Mouse (Mus musculus): ENCODE data around the gene Olfr1254.

Olfr1254 gene

DNA sequence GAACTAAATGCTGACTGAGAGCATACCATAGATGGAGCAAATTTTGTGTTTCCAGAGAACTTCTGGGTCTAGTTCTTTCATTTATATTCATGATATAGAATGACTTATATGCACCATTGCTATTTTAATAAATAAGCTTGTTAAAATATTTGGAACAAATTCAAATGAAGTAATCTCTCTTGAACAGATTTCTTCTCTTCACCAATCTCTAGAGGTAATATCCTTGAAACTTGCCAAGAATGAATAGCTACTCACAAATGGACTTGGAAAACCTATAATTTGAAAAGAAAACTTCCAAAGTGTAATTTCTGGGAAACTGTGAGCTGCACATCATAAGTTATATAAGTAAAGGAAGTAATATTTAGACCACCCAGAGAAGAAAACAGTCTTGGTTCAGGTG is at the start of gene Olfr1254:
Gene Olfr1254 (minus strand): TSS at position 101 of the 400 bp plus-strand sequence.
- no peak for DNase-seq

DNA sequence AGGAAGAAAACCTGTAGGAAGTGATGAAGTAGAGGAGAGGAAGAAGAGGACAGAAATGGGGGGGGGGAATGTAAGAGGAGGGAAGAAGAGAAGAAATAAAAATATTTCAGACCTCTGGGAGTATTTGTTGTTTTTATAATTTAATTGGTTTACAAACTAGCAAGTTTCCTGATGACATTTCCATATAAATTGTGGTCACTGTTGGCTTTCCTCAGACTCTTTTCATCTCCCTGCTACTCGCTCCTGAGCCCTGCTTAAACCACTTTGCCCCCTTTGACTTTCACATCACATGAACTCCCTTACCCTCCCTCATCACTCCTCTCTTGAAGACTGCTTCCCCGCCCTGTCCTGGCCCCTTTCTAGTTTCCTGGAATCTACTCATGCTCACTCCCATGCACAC is 48.0 kb upstream of the Olfr1254 start, which contains the start of gene Olfr1256:
Gene Olfr1256 (minus strand): TSS at position 101 of the 400 bp plus-strand sequence.
- DNase-seq = no peak

- DNase-seq = no peak
Observed at GRCm38 (mm10) chr2:89820216-89820615, 26.8 kb upstream of the Olfr1254 start.

GRCm38 (mm10) chr2:89811751-89812150 is 18.3 kb upstream of the Olfr1254 start, which contains the start of gene Olfr1255:
TSS of gene Olfr1255 (plus strand) at chr2:89812051.
- no peak for DNase-seq

- no peak for DNase-seq
Observed at GRCm38 (mm10) chr2:89810751-89811150, 17.3 kb upstream of the Olfr1254 start.

- no peak for DNase-seq
Observed at GRCm38 (mm10) chr2:89799583-89799982, 6.2 kb upstream of the Olfr1254 start.

DNA sequence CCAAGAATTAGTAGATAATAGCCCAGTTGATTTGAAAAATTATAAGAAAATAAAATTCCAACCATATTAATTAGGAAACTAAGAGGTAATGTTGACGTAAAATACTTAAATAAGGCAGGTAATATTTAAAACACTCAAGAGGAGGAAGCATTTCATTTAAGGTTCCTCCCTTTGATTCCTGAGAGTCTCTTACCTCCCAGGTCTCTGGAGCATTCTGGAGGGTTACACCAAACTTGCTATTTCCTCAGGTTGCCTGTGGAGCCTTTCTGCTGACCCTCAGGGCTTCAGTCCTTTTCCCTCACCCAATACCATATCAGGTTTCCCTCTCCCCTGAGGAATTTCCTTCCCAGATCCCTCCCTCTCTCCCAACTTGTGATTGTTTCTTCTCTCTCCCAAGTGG is 36.4 kb downstream of the Olfr1254 start, which contains the start of gene Olfr1253:
Gene Olfr1253 (minus strand): TSS at position 101 of the 400 bp plus-strand sequence.
- no peak for DNase-seq
